Comparison of ENCODE assay signal across 16 mouse cellular contexts in genomic region chr10:31390777-31391395, GRCm38 (mm10). TPM values are rescaled to one million over a fixed set of nuclear protein-coding genes. Genes with fewer than 3 reads are reported as not detected.
DNase-seq lines count a peak whose midpoint lies in the region; ATAC-seq and TF ChIP-seq lines count a peak whose summit lies in the region.
"Had no signal": no experiment of that assay in that cellular context is flagged by ENCODE, and none has a peak within 500 bp of the region (broad histone marks: within the 10 kb centered on the region; RNA-seq: fewer than 3 reads in every experiment).

No protein-coding gene starts in this region.

- H3K4me2 ChIP-seq in kidney, embryonic 15.5 days = no peak overlapping the region
- H3K4me2 ChIP-seq in midbrain, postnatal 0 days (ENCODE audit: low read depth, low read length, poor library complexity, severe bottlenecking) = no peak overlapping the region
- H3K4me2 ChIP-seq: liver, embryonic 13.5 days; midbrain, embryonic 13.5 days; neural tube, embryonic 12.5 days had no signal

- no peak overlapping the region for H3K27ac ChIP-seq in kidney, embryonic 15.5 days
- no peak overlapping the region for H3K27ac ChIP-seq in midbrain, postnatal 0 days (ENCODE audit: low read depth, low read length)
- H3K27ac ChIP-seq: forebrain, embryonic 10.5 days; liver, embryonic 13.5 days; midbrain, embryonic 13.5 days; neural tube, embryonic 12.5 days had no signal

- no peak overlapping the region for H3K9ac ChIP-seq in kidney, embryonic 15.5 days
- H3K9ac ChIP-seq in midbrain, postnatal 0 days (replicated peaks; ENCODE audit: low read length, poor library complexity, severe bottlenecking) = no peak overlapping the region
- H3K9ac ChIP-seq: liver, embryonic 13.5 days; midbrain, embryonic 13.5 days; neural tube, embryonic 12.5 days had no signal

- peaks cover 3% of the 10 kb centered on the region; the same call in 1 of the 2 replicates for H3K4me1 ChIP-seq in kidney, embryonic 15.5 days
- no peaks in the 10 kb centered on the region for H3K4me1 ChIP-seq in midbrain, postnatal 0 days (ENCODE audit: insufficient read depth, low read length)
- H3K4me1 ChIP-seq: midbrain, embryonic 13.5 days had no signal

- TF ChIP-seq CTCF in midbrain, postnatal 0 days (IDR thresholded peaks at IDR 0.05) = no peak

- DNase-seq in adrenal gland, adult 2 months = peak; percentile 29
- DNase-seq in adrenal gland, adult 18-20 months (ENCODE audit: low spot score in 2 of 2) = no peak
- peak; percentile 23 to 46 for DNase-seq in kidney, adult 8-10 months
- DNase-seq in heart, postnatal 10 days = peak; percentile 79 to 80
- DNase-seq in layer of hippocampus, postnatal 25 days (ENCODE audit: extremely low spot score in 1 of 2, low spot score in 1 of 2) = no peak
- no peak for DNase-seq in midbrain, postnatal 0 days (ENCODE audit: low spot score)
- DNase-seq in thymus, adult 18-20 months = no peak
- DNase-seq: cerebellum, adult 9-10 months; gastrocnemius, postnatal 14 days; liver, embryonic 13.5 days; lung, postnatal 4 days; thymus, postnatal 4 days had no signal

- no peaks in the 10 kb centered on the region for H3K27me3 ChIP-seq in kidney, embryonic 15.5 days
- H3K27me3 ChIP-seq in midbrain, postnatal 0 days (ENCODE audit: insufficient read depth, low read length) = no peaks in the 10 kb centered on the region
- H3K27me3 ChIP-seq: liver, embryonic 13.5 days; midbrain, embryonic 13.5 days; neural tube, embryonic 12.5 days had no signal

- H3K9me3 ChIP-seq in kidney, embryonic 15.5 days (replicated peaks) = no peaks in the 10 kb centered on the region
- no peaks in the 10 kb centered on the region for H3K9me3 ChIP-seq in midbrain, postnatal 0 days (ENCODE audit: low read length)
- H3K9me3 ChIP-seq: forebrain, embryonic 10.5 days; liver, embryonic 13.5 days; midbrain, embryonic 13.5 days; neural tube, embryonic 12.5 days had no signal

- ATAC-seq in kidney, embryonic 15.5 days (replicated peaks; ENCODE audit: low FRiP score) = no peak
- ATAC-seq in midbrain, postnatal 0 days (ENCODE audit: low FRiP score) = no peak
- ATAC-seq: midbrain, embryonic 13.5 days had no signal

- H3K4me3 ChIP-seq in kidney, embryonic 15.5 days (replicated peaks) = no peak overlapping the region
- H3K4me3 ChIP-seq in midbrain, postnatal 0 days (ENCODE audit: low read depth, low read length) = no peak overlapping the region
- H3K4me3 ChIP-seq: forebrain, embryonic 10.5 days; liver, embryonic 13.5 days; midbrain, embryonic 13.5 days; neural tube, embryonic 12.5 days had no signal

- intact Hi-C loops in heart, postnatal 10 days (cut with DNase I) = no loop called here

- H3K36me3 ChIP-seq in kidney, embryonic 15.5 days = no peaks in the 10 kb centered on the region
- no peaks in the 10 kb centered on the region for H3K36me3 ChIP-seq in midbrain, postnatal 0 days (ENCODE audit: insufficient read depth, low read length)
- H3K36me3 ChIP-seq: forebrain, embryonic 10.5 days; liver, embryonic 13.5 days; midbrain, embryonic 13.5 days; neural tube, embryonic 12.5 days had no signal

- 61% methylated on average over 4 of the region's 4 CpGs for WGBS in kidney, embryonic 15.5 days
- WGBS in midbrain, postnatal 0 days = 90% methylated on average over 4 of the region's 4 CpGs

RNA-seq across cellular contexts. Expression of gene Tpd52l1, which starts 54.9 kb away (rescaled TPM):
- total RNA-seq in adrenal gland, adult 2 months (2021) = 10 to 100 TPM; 41.7 to 43.3 TPM
- polyA plus RNA-seq in adrenal gland, adult 2 months (2012; rRNA removed) = 11.4 and 14.5 TPM in 2 replicates
- total RNA-seq in adrenal gland, adult 18-20 months (2021) = 10 to 100 TPM; 31.7 to 49.5 TPM
- 32.9 and 34.2 TPM in 2 replicates for polyA plus RNA-seq in kidney, embryonic 15.5 days (2015; fragmentation: Nextera tagmentation; extraction: Ambion mirVana)
- total RNA-seq in heart, postnatal 10 days (2021) = 1 to 10 TPM; 3.2 to 4.5 TPM
- total RNA-seq in layer of hippocampus, postnatal 25 days (2021) = 10 to 100 TPM; 25.8 to 29.8 TPM
- 30.1 and 30.2 TPM in 2 replicates for total RNA-seq in midbrain, postnatal 0 days (2014; rRNA removed)
- polyA plus RNA-seq in midbrain, postnatal 0 days (2015; fragmentation: Nextera tagmentation; extraction: Ambion mirVana) = 82.7 and 87.9 TPM in 2 replicates

Comparison
In these comparisons a context has a peak if more than half of its experiments do, and no peak if none do; other contexts are left out.
1. DNase-seq: peak in adrenal gland, adult 2 months (single experiment), kidney, adult 8-10 months (2 of 2) and heart, postnatal 10 days (2 of 2); none in adrenal gland, adult 18-20 months (0 of 2), layer of hippocampus, postnatal 25 days (0 of 2), midbrain, postnatal 0 days (single experiment) and thymus, adult 18-20 months (0 of 2).